Mouse (Mus musculus) liver (tissue): ENCODE data around the gene Camta1.

Source experiments
- DNase-seq: peaks from one replicate; pipeline ENCODE4 v3.0.0-alpha.2; 2020; ENCODE audit warnings: mixed read lengths

Camta1 gene

GRCm38 (mm10) chr4:151860441-151861331 is 990 bp downstream of the Camta1 start:
- DNase-seq = peak; percentile 21

DNA sequence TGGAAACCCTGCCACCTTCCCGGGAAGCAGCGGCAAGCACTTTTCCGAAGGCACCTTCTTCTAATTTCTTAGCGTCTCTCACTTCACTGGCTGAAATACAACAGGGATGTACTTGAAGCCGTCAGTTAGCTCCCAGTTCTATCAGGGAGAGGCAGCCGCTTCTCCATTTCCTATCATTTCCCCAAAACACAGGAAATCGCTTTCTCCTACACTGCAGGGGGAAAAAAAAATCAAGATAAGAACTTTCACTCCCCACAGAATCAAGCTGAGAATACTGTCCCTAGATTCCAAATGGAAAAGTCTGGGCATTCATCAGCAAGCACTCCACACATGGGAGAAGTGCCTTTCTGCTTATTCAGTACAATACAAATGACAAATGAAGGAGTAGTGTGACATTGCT is 2.4 kb downstream of the Camta1 start:
- no peak for DNase-seq

DNA sequence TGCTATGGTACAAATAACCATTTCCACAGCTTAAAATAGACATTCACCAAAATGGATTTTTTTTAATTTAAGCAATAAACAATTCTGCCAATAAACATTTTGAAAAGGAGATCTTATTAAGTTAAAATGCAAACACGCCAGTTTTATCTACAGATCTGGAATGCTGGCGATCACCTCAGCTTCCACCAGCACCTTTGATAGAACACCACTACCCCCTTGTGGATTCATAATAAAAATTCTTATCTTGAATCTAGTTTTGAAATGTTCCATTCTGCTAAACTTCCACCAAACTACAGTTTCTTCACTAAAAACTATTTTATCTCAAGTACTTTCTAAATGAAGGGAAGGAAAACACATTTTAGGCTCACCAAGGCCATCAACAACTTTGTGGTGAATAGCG is 7.7 kb downstream of the Camta1 start:
- DNase-seq = no peak

- DNase-seq = peak; percentile 64
Observed at GRCm38 (mm10) chr4:151851179-151851578, 10.5 kb downstream of the Camta1 start.

DNA sequence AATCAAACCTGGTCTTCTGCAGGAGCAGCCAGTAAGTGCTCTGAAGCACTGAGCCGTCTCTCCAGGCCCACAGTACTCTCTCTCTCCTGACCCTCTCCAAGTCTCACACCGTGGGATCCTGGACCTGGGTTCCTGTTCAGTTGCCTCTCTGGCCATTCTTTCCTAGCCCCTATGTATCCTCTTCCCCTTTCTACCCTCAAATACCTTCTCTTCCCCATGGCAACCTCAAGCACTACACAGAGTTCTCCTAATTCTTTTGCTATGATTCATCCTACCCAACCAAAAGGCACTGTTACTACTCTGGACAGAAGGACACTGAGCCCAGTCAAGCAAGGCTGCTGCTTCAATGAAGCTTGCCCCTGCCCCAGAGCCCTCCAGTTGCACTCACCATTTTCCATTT is 19.1 kb downstream of the Camta1 start:
- no peak for DNase-seq

DNA sequence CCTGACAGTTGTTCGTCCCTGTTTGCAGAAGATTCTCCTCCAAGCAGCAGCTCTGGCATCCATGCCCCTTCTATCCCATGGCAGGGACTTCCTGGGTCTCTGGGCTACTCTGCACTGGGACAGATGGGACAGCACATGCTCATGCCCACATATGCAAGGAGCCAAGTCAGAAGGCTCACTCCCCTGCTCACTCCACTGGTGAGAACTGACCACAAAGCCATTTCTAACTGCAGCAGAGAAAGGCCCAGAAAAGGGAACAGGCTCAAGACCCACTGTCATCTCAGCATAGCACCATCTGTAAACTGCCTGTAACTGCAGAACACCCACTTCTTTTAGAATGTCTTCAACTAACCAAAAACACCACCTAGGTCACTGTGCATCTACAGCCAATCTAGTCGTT is 23.2 kb downstream of the Camta1 start:
- DNase-seq = no peak

- no peak for DNase-seq
Observed at GRCm38 (mm10) chr4:151835860-151836259, 25.8 kb downstream of the Camta1 start.

GRCm38 (mm10) chr4:151834536-151834935 is 27.1 kb downstream of the Camta1 start:
- DNase-seq = no peak

GRCm38 (mm10) chr4:151833940-151834449 is 27.7 kb downstream of the Camta1 start:
- DNase-seq = no peak

DNA sequence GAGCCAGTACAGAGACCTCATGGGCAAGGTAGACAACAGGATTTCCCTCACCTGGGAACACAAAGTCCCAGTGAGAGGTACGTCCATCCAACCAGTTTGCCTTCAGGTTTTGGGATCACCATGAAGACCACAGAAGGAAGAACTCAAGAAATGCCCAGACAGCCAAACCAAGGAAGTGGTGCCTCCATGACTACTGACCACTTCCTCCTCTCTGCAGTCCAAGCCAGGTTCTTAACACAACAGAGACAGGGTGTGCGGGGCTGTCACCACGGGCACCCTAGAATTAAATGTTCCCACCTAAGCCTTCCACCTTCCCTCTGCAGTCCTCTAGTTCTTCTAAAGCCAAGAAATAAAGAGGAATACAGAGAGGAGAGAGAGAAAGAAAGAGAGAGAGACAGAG is 33.8 kb downstream of the Camta1 start:
- DNase-seq = no peak

DNA sequence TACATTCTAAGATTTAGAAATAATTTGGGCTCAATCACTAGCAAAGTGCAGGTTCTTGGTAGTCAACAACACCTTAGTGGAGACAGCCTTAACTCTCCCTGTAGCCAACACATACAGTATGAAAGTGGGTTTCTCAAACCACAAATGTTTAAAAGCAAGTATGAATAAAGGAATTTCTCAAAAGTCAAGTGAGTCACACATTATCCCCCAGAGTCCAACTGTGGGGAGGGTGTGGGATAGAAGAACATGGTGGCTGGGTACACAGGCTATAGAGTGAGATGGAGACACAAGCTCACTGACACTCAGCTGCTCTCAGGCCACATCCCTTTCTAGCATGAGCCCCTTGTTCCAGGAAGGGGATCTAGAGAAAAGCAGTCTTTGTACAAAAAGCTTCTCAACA is 34.3 kb downstream of the Camta1 start:
- DNase-seq = no peak

DNA sequence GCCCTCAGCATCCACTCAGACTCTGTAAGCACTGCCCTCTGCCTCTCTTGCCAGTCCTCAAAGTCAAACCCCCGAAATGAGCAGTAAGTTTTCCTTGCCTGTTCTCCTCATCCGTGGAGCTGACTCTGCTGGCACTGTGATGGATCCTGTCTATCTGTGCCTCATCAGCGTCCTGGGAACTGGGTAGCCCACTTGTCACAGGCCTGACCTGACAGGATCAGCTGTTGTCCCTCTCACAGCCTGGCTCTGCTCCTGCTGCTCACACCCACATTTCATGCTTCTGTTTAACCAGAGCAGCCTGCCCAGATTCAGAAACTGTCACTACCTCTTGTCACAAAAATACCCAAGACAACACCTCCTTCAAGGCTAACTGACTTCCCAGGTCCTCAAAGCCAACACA is 37.7 kb downstream of the Camta1 start:
- DNase-seq = no peak

DNA sequence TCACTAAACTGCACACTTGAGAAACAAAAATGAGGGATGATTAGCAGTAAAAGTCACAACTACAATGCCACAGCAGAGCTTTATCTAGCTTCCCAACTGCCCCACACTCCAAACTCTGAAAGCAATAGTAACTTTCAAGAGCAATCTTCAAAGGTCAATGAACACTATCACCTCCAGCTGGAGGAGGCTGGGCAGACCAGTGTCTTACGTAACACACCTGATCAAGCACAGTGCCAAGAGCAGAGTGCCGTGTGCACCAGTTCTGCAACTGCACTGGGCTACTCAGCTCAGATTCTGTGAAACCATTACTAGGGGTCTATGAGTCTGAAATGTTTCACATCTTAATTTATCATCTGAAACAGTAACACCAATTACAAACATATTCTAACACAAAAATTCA is 38.7 kb downstream of the Camta1 start:
- peak; percentile 12 for DNase-seq

GRCm38 (mm10) chr4:151817981-151818766 is 43.5 kb downstream of the Camta1 start:
- no peak for DNase-seq

DNA sequence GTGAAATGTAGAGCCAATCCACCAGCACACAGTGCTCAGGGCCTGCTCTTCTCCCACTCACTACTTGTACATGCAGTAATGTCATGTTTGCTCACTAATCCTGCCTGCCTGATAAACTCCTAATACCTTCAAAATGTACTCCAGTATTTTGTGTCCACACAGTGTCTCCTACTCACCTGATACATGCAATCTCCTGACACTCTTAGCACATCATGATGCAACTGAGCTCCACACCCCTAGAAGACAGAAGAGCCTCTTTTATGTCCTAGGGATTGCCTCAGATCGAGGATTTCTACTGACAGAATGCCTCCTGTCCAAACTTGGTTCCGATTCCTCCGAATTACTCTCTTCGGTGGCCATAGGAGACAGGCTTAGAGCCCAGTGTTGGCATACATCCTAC is 48.0 kb downstream of the Camta1 start:
- DNase-seq = no peak

DNA sequence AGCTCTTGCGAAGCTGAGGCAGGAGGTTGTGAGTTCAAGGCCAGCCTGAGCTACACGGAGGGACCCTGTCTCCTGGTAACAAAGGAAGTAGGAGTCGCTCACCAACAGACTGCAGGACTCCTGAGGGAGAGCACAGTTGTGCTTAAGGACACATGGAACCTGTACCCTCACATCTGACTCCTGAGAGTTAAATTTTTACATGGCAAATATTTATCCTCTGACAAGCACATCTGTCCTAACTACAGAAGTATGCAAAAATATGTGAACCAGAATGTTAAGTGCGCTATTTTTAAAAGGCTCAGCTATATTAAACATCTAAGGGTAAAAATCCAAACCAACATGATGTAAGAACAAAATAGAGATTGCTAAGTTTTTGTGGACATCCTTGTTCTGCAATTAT is 56.0 kb downstream of the Camta1 start:
- DNase-seq = no peak

DNA sequence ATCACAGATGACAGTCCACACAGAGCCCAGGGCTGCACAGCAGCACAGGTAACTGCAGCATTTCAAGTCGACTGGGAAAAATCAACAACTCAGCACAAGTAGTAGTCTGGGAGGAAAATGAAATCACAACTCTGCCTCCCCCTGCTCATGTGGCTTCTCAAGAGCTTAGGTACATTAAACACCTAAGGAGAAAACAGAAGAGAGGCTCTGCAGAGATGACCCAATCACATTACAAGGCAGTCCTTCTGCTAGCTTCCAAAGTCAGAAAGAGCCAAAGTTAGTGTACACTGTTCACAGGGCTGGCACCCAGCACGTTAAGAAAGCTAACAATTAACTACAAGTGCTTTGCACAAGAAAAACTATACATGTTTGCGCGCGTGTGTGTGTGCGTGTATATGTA is 56.6 kb downstream of the Camta1 start:
- DNase-seq = no peak

DNA sequence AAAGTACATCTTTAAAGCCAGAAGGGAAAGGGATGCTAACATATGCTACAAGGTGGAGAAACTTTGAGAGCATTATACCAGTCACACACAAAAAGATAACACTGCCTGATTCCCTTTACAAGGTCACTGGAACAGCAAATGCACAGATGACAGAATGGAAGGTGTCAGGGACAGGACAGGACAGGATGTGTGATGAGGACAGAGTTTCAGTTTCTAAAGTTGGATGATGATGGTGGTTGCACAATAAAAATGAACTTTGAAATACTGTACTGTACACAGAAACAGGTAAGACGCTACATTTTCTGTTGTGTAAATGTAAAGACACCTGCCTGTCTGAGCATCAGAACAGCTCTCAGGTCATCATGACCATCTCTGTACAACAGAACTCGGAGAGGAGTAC is 57.5 kb downstream of the Camta1 start:
- DNase-seq = no peak

GRCm38 (mm10) chr4:151798630-151799029 is 63.0 kb downstream of the Camta1 start:
- DNase-seq = no peak

DNA sequence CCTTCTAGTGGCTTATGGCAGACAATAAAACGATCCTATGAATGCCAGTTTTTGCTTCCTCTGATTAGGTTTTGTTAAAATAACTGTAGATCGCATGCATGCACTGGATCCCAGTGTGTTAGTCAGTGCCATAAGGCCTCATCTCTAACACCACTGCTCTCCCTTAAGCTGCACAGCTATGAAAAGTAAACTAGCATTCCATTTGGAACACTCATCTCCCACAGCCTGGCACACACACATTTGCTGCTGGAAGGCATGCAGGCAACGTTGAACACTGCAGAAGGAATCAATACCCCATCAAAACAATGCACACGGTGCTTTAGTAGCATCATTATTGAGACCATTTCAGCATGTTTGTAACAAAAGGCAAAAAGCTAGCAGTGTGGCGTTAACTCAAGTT is 68.0 kb downstream of the Camta1 start:
- DNase-seq = no peak

DNA sequence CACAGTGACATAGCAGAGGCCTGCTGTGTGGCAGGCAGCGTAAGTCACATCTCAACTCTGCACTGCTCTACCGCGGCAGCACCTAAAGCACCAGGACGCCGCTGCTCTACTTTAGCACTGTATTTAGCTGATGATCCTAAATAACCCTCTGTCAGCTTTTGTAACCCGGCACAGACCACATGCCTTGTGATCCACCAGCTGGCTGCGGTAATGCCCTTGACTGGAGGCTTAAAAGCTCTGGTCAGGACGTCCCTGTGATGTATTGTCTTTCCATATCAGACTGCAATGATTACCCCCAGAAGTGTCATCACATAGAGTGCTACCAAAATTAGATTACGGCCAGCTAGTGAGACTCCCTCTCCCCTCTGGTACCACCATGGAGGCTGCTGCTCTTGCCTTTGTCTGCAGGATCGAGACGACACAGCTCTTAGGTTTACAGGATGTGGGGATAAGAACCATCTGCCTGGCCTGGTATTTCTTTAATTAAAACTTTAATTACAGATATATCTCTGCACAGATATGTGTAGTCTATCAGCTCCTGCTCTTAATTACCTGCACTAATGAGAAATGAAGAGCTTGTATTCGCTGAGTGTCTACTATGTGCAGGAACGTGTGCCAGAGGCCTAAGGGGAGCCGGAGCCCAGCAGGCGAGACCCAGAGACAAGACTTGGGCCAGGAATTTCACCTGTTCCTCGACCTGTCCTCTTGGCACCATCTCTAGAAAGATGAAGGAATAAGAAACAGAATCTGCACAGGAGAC is 74.5 kb downstream of the Camta1 start:
- no peak for DNase-seq

- no peak for DNase-seq
Observed at GRCm38 (mm10) chr4:151780511-151780910, 81.2 kb downstream of the Camta1 start.

- DNase-seq = no peak
Observed at GRCm38 (mm10) chr4:151779962-151780459, 81.7 kb downstream of the Camta1 start.
